Mouse (Mus musculus) cerebellum, postnatal 14 days (tissue): Measurements from ENCODE around the gene Hoxd11.
A peak's percentile ranks its signal among the peaks of the same experiment; 100 is the strongest.

Experiments
- DNase-seq, 2 experiments: peaks; one replicate each; pipeline ENCODE4 v3.0.0; 2021; ENCODE audit warnings: mixed read lengths in 2 of 2

The Hoxd11 gene

DNA sequence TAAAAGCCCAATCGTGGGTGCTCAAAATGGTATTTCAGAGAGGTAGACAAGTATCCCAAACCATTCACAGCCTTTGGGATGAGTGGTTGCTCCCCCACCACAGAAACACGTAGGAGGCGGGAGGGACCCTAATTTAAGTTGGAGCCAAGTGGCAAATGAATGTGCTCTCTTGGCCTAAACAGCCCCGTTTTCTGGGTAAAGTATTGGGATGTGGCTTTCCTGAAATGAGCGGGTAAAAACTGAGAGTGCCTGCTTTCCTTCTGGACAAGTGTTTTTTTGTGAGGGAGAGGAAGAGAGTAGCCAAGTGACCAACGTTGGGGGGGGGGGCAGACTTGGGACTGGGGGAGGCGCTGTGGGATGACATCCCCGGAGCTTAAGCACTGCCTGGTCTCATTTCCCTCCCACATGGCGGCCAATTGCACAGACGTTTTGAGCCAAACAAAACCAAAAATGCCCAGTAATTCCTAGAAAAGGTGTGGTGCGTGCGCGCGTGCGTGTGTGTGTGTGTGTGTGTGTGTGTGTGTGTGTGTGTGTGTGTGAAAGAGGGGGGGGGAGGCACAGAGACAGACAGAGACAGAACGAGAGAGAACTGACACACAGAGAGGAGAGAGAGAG is 31.7 kb downstream of the Hoxd11 start:
- no peak for DNase-seq

DNA sequence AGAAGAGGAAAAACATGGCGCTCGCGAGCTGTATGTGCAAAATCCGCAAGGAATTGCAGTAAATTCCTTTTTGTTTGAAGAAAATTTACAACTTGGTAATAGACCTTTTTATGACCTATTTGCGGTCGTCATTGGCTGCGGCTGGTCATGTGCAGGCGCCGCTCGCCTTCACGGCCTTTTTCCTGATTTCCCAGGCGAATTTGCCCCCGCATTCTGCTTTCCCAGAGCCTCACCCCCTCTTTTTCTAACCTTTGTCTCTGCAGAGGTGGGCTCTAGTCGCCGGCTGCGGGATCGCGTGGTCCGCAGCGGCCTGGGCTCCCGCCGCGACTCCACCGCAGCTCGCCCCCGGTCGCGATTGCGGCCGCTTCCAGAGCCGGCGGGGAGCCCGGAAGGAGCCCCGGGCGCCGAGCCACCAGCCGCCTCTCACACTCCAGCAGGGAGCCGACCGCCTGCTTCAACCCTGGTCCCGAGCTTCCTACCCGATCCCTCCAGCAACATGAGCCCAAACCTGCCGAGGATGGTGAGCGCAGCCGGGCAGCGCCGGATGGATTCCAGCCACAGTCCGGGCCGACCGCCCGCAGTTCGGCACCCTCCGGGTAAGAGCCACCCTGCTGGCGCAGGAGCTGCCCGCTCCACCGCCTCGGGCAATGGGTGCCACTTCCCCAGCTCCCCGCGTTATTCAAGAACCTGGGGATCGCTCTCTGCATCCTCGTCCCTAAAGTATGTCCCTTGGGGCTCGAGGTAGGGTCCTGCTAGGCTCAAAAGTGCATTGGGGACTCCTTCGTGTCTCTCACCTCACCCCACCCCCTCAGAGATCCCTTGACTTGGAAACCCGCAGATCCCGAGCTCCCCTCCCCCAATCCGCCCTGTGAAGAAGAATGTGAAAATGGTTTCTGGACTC is 32.6 kb downstream of the Hoxd11 start, which contains the start of the genes Hoxd3 and Hoxd4:
Hoxd3 (plus strand) TSS at position 207 of the 901 bp plus-strand sequence.
Hoxd4 (plus strand) TSS at position 209 of the 901 bp plus-strand sequence.
- no peak for DNase-seq

DNA sequence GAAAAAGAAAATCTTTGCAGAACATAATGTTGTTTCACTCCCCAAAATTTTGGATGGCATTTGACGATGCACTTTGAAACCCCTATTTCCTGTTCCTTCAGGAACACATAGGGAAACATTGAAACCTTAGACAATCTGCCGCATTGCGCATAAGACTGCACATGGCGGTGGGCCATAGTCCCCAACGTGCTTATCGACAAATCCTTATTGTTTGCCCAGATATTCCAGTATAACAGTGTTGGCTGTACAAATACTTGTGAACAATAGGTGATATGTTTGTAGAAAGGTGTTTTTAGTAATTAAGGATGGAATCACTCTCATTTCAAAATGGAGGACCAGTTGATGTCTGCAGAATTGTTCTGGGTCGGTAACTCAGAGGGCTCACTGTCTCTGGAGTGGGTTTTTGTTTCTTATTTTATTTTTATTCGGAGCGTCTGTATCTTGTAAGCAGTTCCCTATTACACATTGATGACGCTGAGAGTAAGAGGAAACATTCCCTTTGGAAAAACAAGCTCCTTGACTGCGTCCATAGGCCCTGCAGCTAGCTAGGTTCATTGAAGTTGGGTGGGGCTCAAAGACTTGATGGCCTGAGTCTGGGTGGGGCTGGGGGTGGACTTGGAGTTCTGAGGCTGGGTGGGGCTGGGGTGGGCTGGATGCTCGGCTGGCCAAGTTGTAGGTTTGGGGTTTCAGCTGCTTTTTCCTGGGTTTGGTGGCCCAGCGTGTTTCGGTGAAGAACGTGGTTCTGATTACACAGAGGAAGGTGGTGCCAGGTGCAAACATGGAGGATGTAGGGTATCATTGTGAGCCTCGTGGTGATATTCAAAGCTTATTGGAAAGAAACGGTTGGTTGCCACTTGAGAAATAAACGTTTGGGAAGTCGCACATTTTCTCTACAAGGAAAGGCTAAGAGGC is 34.1 kb downstream of the Hoxd11 start:
- no peak for DNase-seq

DNA sequence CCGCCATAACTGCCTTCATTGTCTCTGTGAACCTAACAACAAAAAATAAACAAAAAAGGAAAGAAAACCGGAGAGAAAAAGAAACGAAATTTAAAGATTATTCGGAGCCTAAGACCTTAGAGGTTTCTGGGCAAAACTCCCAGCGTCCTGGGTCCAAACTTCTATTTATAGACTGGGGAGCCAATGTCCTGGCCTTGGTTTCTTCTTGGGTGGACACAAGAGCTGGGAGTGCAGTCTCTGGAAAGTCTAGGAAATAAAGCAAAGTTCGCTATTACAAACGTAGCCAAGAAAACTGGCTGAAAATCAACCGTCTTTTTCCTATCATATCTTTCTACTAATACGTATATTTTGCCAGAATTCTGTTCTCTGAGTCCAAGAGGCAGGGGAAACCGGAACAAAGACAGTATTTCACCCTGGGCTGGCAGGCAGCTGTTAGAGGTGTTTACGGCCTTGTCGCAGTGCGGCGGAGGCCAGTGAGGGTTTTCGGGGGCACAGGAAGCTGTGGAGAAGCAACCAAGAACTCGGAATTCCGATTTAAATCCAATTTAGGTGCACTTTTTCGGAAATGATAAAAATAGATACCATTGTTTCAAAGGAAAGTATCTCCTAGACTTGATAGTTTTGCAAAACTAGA is 34.9 kb downstream of the Hoxd11 start:
- no peak for DNase-seq

DNA sequence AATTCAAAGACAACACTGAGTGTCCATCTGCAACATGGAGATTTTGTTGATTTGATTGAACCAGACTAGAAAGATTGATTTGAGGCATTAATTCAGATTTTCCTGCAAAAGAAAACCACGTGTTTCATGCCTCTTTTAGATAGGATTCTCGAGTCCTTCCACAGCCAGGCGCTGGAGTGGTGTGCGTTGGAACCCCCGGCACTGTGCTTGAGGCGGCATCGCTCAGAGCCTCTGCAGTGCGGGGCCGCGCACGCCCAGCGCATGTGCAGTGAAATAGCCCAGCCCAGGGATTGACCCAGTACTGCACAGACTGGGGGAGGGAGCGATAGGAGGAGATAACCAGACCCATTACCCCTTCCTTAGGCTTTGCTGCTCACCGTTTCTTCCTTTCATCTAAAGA is 35.5 kb downstream of the Hoxd11 start:
- DNase-seq: no peak

DNA sequence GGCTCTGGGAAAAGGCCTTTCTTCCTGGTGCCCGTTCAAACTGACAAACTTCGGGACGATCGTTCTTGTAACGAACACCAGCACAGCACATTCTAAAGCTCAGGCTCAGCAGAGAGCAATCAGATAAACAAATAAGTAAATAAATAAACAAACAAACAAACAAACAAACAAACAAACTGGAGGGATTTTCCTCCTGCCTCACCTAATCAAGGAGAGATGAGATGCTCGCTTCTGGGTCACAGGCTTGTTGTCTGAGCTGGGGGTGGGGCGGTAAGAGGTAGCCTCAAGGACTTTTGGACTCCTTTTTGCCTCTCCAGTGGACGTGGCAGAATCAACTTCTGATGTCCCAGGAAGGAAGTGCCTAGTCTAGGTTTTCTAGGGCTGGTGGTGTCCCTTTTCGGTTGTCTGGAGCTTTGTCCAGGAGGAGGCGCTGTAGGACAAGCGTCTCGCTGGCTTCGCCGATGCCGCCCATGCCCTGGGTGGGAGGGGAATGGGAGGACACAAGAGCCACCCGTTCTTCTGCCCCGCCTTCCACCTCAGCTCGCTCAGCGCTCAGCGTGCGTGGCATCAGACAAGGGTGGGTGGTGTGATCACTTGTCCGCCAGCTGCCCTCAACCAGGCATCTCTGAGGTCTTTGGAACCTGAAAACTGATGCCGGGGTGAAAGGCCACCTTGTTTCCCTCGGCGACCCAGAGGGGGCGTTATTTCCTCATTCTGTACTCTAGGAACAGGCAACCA is 36.3 kb downstream of the Hoxd11 start:
- peak; percentile 86 to 95 for DNase-seq

DNA sequence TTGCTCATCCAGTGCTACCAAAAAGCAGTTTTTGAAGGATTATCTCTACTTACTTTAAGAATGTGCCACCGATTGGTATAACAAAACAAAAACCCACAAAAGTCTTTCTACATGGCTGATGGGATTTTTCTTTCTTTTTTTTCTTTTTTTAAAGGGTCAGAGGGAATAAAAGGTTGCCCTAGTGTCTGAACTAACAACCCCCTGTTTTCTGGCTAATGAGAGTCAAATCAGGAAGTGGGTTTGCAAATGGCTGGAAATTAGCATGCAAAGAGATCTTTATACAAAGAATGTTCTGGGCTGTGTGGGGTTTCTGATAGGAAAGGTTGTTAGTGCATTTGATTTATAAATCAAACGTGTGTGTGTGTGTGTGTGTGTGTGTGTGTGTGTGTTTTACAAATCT is 41.0 kb downstream of the Hoxd11 start:
- no peak for DNase-seq

DNA sequence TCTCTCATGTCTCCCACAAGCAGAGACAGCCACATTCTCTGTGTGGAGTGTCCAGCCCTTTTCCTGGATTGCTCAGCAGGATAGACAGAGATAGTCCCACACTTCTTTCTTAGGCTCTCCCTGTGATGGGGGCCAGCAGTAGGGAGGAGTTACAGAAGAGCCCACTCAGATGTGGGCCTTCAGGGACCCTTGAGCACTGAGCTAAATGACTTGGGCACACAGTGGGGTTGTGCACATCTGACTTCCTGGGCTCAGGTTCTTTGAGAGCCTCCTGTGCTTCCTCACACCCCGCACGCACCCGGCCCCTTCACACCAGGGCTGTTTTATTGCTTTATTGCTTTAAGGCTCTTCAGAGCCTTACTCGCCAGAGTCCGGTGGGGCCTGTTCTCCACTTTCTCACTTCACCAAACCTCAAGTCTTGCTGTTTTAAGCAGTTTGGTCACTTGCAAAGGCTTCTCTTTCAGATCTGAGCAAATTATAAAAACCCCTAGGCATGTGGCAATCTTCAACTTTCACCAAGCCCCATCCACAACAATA is 41.7 kb downstream of the Hoxd11 start:
- DNase-seq: no peak

DNA sequence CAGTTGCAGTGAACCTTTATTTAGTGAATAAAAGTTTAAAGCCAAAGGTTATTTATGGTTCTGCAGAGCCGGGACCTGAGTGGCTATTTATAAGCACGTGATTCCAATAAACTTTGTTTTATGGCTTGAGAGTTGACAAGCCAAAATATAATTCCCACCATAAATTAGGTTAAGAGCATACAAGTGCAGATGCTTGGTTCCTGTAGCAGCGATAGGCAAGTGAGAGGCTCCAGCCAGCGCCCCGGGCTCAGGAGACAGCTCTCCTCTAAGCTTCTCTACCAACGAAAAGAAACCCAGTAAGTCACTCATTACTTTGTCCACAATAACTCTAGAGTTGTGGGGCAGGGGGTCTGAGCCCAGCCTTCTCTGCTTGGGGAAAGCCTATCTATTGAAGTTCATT is 42.5 kb downstream of the Hoxd11 start:
- no peak for DNase-seq

DNA sequence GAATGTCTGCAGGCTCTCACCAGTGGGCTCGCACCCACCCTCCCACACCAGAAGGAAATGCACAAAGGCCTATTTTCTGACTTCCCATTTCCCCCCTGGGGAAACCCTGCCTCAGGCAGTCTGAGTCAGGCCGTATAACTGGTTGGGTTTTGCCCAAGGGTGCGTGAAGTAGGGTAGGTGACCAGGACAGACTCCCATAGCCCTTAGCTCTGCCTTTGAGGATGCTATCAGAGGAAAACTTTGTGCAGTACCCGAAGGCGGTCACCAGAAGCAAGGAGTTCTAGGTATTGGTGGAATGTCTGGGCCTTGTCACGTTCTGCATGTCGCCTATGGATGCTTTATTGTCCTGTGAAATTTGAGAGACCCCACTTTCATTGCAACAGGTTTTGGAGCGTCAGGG is 43.6 kb downstream of the Hoxd11 start:
- DNase-seq: no peak

DNA sequence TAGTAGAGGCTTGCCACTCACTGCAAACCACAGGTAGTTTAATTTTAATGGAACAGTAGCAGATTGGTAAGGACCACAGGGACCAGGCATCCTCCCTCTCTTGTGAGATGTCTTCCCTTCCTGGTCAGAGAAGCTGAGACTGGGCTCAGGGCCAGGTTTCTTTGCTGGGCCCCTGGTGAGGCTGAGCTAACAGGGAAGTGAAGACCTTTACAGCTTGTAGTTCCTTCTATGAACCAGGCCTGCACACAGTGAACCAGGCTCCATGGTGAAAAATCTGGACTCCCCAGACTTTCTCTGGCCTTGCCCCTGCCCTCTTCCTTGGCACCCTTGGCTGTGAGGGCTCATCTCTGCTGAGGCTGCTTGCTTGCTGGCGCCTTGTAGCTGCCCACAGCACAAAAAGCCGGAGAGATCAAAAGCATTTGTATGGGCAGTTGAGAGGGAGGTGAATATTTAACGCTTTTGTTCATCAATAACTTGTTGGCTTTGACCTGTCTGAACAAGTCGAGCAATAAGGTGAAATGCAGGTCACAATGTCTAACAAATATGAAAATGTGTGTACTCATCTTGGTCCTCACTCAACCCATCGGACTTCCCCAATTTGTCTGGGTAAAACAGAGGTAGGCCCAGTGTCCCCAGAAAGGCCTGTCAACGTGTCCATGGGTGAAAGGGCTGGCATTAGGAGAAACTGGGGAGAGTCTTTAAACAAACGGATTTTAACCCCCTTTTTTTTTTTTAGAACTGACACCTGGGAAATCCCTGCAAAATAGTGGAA is 45.1 kb downstream of the Hoxd11 start:
- DNase-seq: no peak

DNA sequence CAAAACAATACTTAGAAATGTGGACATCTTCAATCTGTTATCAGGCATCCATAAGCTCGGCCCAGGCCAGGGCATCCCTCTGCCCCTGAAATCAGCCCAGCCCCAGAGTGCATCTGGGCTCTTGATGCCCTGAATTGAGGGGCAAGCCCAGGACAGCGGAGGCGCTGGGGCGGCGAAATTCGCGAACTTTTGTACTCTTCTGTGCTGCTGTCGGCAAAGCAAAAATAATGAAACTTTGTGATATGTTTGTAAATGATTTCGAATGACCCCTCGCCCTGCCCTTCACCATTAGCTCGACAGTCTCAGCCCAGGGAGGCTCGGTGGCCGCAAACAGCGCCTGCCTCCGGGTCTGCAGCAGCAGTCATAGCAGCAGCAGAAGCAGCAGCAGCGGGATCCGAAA is 45.8 kb downstream of the Hoxd11 start:
- DNase-seq: no peak

DNA sequence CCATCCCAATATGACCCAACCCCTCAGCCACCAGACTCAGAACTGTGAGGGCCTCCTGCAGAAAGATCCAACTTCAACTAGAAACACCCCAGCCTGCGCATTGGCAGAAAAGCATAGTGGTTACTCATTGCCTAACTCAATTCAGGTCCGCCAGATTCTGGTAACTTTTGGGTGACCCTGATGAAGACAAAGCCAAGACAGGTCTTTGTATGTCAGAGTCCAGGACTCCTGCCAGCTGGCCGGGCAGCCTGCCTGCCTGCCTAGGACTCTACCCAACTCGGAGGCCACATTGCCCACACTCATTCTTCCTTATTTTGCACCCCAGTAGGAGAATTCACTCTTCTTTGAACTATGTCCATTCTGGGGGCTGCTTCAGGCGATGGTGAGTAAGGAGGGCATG is 47.2 kb downstream of the Hoxd11 start, which contains the start of gene Gm28230:
Gm28230 (plus strand) TSS at position 178 of the 400 bp plus-strand sequence.
- DNase-seq: no peak

DNA sequence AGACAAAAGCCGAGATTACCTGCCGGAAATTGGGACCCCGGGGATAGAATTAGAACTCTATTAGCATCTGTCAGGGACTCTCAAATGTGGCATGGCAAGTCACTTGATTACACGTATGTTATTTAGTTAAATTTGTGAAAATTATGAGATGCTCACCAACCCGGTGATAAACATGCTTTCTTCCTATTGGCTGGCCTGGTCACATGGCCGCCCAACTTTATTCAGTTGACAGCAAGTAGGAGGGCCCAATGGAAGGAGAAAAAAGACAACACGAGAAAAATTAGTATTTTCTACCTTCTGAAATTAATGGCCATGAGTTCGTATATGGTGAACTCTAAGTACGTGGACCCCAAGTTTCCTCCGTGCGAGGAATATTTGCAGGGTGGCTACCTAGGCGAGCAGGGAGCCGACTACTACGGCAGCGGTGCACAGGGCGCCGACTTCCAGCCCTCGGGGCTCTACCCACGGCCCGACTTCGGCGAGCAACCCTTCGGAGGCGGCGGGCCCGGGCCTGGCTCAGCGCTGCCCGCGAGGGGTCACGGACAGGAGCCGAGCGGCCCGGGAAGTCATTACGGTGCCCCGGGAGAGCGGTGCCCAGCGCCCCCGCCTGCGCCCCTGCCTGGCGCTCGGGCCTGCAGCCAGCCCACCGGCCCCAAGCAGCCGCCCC is 47.7 kb downstream of the Hoxd11 start:
- no peak for DNase-seq

DNA sequence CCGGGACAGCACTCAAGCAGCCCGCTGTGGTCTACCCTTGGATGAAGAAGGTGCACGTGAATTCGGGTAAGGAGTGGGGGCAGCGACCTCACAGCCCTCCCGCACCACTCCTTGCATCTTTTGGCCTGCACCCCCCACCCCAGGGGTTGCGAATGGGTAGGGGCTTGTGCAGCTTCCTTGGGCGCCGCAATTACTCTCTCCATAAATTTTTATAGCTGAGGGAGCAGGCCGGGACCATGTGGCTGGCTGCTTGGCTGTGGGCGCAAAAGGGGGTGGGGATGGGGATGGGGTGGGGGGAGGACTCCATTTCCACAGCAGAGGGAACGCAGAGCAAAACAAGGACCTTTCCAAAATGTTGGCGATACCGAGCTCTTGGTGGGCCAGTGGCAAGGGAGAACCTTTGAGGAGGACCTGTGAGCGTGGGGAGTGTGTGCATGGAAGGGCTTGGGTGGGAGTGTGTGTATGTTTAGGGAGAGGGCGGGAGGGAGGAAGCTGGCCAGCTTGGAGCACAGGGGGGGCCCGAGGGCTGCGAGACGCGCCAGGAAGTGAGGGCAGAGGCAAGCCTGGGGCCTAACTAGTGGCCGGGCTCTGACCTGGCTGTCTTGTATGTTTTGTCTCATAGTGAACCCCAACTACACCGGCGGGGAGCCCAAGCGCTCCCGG is 48.4 kb downstream of the Hoxd11 start:
- DNase-seq: no peak

DNA sequence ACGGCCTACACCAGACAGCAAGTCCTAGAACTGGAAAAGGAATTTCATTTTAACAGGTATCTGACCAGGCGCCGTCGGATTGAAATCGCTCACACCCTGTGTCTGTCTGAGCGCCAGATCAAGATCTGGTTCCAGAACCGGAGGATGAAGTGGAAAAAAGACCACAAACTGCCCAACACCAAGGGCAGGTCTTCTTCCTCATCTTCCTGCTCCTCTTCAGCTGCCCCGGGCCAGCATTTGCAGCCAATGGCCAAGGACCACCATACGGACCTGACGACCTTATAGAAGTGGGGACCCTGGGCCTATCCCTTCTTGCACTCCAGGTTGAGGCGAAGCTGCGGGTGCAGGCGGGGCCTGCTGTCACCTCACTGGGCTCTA is 48.9 kb downstream of the Hoxd11 start:
- DNase-seq: no peak

DNA sequence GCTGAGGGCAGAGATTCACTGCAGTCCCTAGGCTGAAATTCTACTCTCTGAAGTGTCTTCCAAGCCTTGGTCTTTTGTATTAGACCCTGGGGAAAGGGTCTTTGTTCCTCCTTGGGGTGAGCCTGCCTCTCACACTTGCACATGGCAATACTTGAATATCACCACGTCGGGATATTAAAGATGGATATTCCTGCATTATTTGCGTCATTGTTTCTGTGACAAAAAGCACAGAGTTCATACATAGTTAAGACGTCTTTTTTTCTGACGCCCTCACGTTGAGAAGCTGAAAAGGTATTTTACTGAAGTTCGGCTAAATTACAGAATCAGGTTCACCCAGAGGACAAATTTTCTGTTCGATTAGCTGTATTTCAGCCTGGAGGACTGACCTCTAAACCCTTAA is 51.0 kb downstream of the Hoxd11 start:
- no peak for DNase-seq

DNA sequence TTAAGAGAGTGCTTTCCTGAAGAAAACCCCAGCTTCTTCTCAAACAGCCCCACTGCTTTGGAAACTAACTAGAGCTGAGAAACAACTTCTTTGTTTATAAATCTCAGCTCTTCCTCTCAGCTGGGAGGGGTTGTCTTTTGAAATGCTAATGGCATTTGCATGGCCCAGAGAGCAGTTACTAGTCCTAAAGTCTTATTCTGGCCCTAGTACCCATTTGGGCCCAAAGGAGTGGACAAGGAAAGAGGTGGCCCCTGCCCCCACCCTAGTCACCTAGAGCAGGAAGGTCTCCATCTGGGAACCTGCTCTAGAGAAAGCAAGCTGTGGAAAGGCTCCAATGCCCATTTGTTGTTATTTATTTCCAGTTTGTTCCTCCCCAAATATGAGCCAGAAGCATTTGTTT is 51.7 kb downstream of the Hoxd11 start:
- no peak for DNase-seq

DNA sequence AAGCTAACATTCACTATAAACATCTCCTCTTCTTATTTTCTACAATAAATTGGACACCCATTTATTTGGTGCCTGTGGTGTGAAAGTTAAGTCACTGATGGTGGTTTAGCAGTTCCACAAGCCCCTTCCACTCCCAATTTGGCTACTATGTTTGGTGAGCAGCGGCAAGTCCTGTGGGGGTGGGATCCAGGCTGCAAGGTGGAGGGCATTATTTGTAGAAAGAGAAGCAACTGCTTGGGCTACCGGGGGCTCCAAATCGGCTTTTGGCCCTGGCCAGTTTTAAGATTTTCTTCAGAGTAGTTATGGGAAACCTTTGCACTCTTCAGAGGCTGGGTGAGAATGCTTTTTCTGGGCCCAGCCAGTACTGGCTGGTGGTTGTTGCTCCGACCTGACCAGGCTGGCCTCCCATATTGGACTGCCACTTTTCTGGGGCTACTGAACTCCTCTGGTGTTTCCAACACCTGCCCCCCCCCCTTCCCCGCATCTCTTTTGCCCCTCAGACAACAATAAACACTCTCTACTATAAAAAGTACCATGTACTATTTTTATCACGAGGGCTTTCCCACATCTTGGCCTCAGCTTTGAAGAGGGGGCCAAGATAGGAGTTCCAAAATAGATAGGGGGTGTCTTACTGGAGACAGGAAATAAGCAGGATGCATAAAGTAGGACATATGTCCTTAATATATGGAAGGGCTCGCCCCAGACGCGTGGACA is 52.6 kb downstream of the Hoxd11 start:
- DNase-seq: no peak
